ENCODE assay signal across 10 mouse cellular contexts in the genomic region with DNA sequence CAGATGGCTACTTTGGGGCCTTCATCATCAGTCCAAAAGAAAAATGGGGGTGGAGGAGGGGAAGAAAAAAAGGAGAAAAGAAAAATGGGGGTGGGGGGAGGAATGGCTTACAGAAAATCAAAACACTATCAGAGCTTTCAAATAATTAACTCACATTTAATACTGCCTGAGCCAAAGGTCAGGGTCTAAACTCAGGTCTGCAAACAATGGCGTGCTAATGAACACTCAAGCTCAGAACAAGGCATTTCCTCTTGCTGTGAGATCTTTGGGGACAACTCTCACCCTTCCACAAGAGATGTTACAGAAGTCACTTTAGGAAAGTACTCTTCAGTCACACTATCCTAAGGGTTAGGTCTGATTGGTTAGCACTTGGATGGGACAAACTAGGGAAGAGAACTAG. TPM values are rescaled to one million over a fixed set of nuclear protein-coding genes. Genes with fewer than 3 reads are reported as not detected.
A peak's percentile ranks its signal among the peaks of the same experiment; 100 is the strongest.
DNase-seq lines count a peak whose midpoint lies in the region; ATAC-seq and TF ChIP-seq lines count a peak whose summit lies in the region.
"Had no signal": no experiment of that assay in that cellular context is flagged by ENCODE, and none has a peak within 500 bp of the region (broad histone marks: within the 10 kb centered on the region; RNA-seq: fewer than 3 reads in every experiment).

No protein-coding gene starts in this region.

- no peak for ATAC-seq in heart, embryonic 12.5 days (ENCODE audit: insufficient number of reproducible peaks, low FRiP score)
- no peak for ATAC-seq in lung, embryonic 16.5 days (ENCODE audit: low read depth)
- ATAC-seq in stomach, embryonic 15.5 days (ENCODE audit: insufficient read depth, low FRiP score, low read depth) = no peak

- H3K27me3 ChIP-seq in heart, embryonic 12.5 days (replicated peaks) = no peaks in the 10 kb centered on the region
- no peaks in the 10 kb centered on the region for H3K27me3 ChIP-seq in lung, embryonic 16.5 days (ENCODE audit: control insufficient read depth, insufficient read depth, low read depth, low read length)
- H3K27me3 ChIP-seq in limb, embryonic 10.5 days (ENCODE audit: low read depth, poor library complexity, severe bottlenecking) = no peaks in the 10 kb centered on the region
- no peaks in the 10 kb centered on the region for H3K27me3 ChIP-seq in stomach, embryonic 15.5 days (replicated peaks)

- WGBS in heart, embryonic 12.5 days = 57% methylated on average over 1 of the region's 1 CpGs
- WGBS in lung, embryonic 16.5 days = 29% methylated on average over 1 of the region's 1 CpGs
- 30% methylated on average over 1 of the region's 1 CpGs for WGBS in lung, adult 2 months
- 49% methylated on average over 1 of the region's 1 CpGs for WGBS in limb, embryonic 10.5 days
- 47% methylated on average over 1 of the region's 1 CpGs for WGBS in stomach, embryonic 15.5 days

- TF ChIP-seq CTCF in lung, adult 2 months (IDR thresholded peaks at IDR 0.05; ENCODE audit: insufficient read depth, low read length) = no peak

- no peak for DNase-seq in heart, postnatal 36 days
- DNase-seq in lung, adult 2 months = no peak
- no peak for DNase-seq in limb, embryonic 10.5 days (ENCODE audit: low spot score)
- DNase-seq in spleen, postnatal 36 days (ENCODE audit: low spot score in 2 of 2) = no peak
- DNase-seq in testis, postnatal 14 days (ENCODE audit: low spot score) = no peak
- DNase-seq: adrenal gland, adult 2 months; cerebellum, postnatal 10 days had no signal

- intact Hi-C loops in heart, postnatal 36 days (cut with DNase I) = no loop called here

- peak overlapping the region; percentile 99 for H3K4me2 ChIP-seq in heart, embryonic 12.5 days
- peak overlapping the region; percentile 93 for H3K4me2 ChIP-seq in lung, embryonic 16.5 days (ENCODE audit: low read depth, low read length)
- peak overlapping the region; percentile 69 for H3K4me2 ChIP-seq in stomach, embryonic 15.5 days

- H3K9ac ChIP-seq in heart, embryonic 12.5 days = peak overlapping the region; percentile 95; the same call in 1 of the 2 replicates
- H3K9ac ChIP-seq in lung, embryonic 16.5 days (ENCODE audit: low read length) = no peak overlapping the region
- H3K9ac ChIP-seq in stomach, embryonic 15.5 days = no peak overlapping the region

- TF ChIP-seq POLR2A in lung, adult 2 months (IDR thresholded peaks at IDR 0.05; ENCODE audit: borderline replicate concordance, extremely low read depth, low read depth, low read length) = no peak

- peak overlapping the region; percentile 85 for H3K27ac ChIP-seq in heart, embryonic 12.5 days (ENCODE audit: poor library complexity, severe bottlenecking)
- peak overlapping the region; percentile 88 for H3K27ac ChIP-seq in lung, embryonic 16.5 days (ENCODE audit: low read length)
- peak overlapping the region; percentile 19; the same call in 1 of the 2 replicates for H3K27ac ChIP-seq in limb, embryonic 10.5 days
- peak overlapping the region; percentile 88 for H3K27ac ChIP-seq in stomach, embryonic 15.5 days

- peaks cover 66% of the 10 kb centered on the region for H3K4me1 ChIP-seq in heart, embryonic 12.5 days (replicated peaks)
- H3K4me1 ChIP-seq in lung, embryonic 16.5 days (replicated peaks; ENCODE audit: control insufficient read depth, insufficient read depth, low read length) = peaks cover 72% of the 10 kb centered on the region
- H3K4me1 ChIP-seq in lung, adult 2 months (ENCODE audit: control insufficient read depth, insufficient read depth, low read length) = peaks cover 38% of the 10 kb centered on the region
- peaks cover 65% of the 10 kb centered on the region for H3K4me1 ChIP-seq in limb, embryonic 10.5 days
- peaks cover 59% of the 10 kb centered on the region for H3K4me1 ChIP-seq in stomach, embryonic 15.5 days

- peak overlapping the region; percentile 79; the same call in 1 of the 2 replicates for H3K4me3 ChIP-seq in heart, embryonic 12.5 days
- no peak overlapping the region; the same call in 1 of the 2 replicates for H3K4me3 ChIP-seq in lung, embryonic 16.5 days (ENCODE audit: low read length)
- no peak overlapping the region for H3K4me3 ChIP-seq in lung, adult 2 months (replicated peaks; ENCODE audit: extremely low read depth, low read depth, low read length)
- peak overlapping the region; percentile 98; the same call in 1 of the 2 replicates for H3K4me3 ChIP-seq in limb, embryonic 10.5 days
- peak overlapping the region; percentile 82 for H3K4me3 ChIP-seq in stomach, embryonic 15.5 days (replicated peaks)

- no peaks in the 10 kb centered on the region for H3K9me3 ChIP-seq in heart, embryonic 12.5 days (replicated peaks)
- H3K9me3 ChIP-seq in lung, embryonic 16.5 days (ENCODE audit: control insufficient read depth, low read length) = no peaks in the 10 kb centered on the region
- no peaks in the 10 kb centered on the region for H3K9me3 ChIP-seq in limb, embryonic 10.5 days (replicated peaks)
- no peaks in the 10 kb centered on the region for H3K9me3 ChIP-seq in stomach, embryonic 15.5 days

- H3K36me3 ChIP-seq in heart, embryonic 12.5 days = peaks cover 8% of the 10 kb centered on the region; the same call in 1 of the 2 replicates
- H3K36me3 ChIP-seq in lung, embryonic 16.5 days (ENCODE audit: control insufficient read depth, insufficient read depth, low read length) = 0 out of 2 replicates have a peak, but pooled peaks cover 2% of the 10 kb centered on the region
- H3K36me3 ChIP-seq in limb, embryonic 10.5 days = peaks cover 30% of the 10 kb centered on the region
- no peaks in the 10 kb centered on the region for H3K36me3 ChIP-seq in stomach, embryonic 15.5 days

RNA-seq across cellular contexts. Expression of a gene that starts 3.4 kb away (rescaled TPM):
- polyA plus RNA-seq in heart, embryonic 12.5 days (2016; fragmentation: Nextera tagmentation; extraction: Ambion mirVana) = 317 and 318 TPM in 2 replicates
- total RNA-seq in heart, postnatal 36 days (2021) = 10 to 100 TPM; 69.4 to 81.8 TPM
- polyA plus RNA-seq in lung, embryonic 16.5 days (2015; fragmentation: Nextera tagmentation; extraction: Ambion mirVana) = 313 and 319 TPM in 2 replicates
- polyA plus RNA-seq in lung, adult 2 months (2012; rRNA removed) = 314 and 324 TPM in 2 replicates
- polyA plus RNA-seq in limb, embryonic 10.5 days (2016; fragmentation: Nextera tagmentation; extraction: Ambion mirVana) = 253 and 285 TPM in 2 replicates
- 319 and 341 TPM in 2 replicates for polyA plus RNA-seq in stomach, embryonic 15.5 days (2015; fragmentation: Nextera tagmentation; extraction: Ambion mirVana)

RNA-seq across cellular contexts. Expression of a gene that starts 22.9 kb away (rescaled TPM):
- 254 and 255 TPM in 2 replicates for polyA plus RNA-seq in heart, embryonic 12.5 days (2016; fragmentation: Nextera tagmentation; extraction: Ambion mirVana)
- 100 to 1,000 TPM; 159 to 163 TPM for total RNA-seq in heart, postnatal 36 days (2021)
- 366 and 367 TPM in 2 replicates for polyA plus RNA-seq in lung, embryonic 16.5 days (2015; fragmentation: Nextera tagmentation; extraction: Ambion mirVana)
- 175 and 234 TPM in 2 replicates for polyA plus RNA-seq in lung, adult 2 months (2012; rRNA removed)
- polyA plus RNA-seq in limb, embryonic 10.5 days (2016; fragmentation: Nextera tagmentation; extraction: Ambion mirVana) = 446 and 467 TPM in 2 replicates
- polyA plus RNA-seq in stomach, embryonic 15.5 days (2015; fragmentation: Nextera tagmentation; extraction: Ambion mirVana) = 370 and 373 TPM in 2 replicates

RNA-seq across cellular contexts. Expression of a gene that starts 23.1 kb away (rescaled TPM):
- polyA plus RNA-seq in heart, embryonic 12.5 days (2016; fragmentation: Nextera tagmentation; extraction: Ambion mirVana) = 5.8 and 6.5 TPM in 2 replicates
- total RNA-seq in heart, postnatal 36 days (2021) = under 1 TPM; 0.61 to 0.81 TPM
- polyA plus RNA-seq in lung, embryonic 16.5 days (2015; fragmentation: Nextera tagmentation; extraction: Ambion mirVana) = 8.9 and 10.7 TPM in 2 replicates
- polyA plus RNA-seq in lung, adult 2 months (2012; rRNA removed) = 16.7 and 17.0 TPM in 2 replicates
- 18.9 and 19.4 TPM in 2 replicates for polyA plus RNA-seq in limb, embryonic 10.5 days (2016; fragmentation: Nextera tagmentation; extraction: Ambion mirVana)
- polyA plus RNA-seq in stomach, embryonic 15.5 days (2015; fragmentation: Nextera tagmentation; extraction: Ambion mirVana) = 7.8 and 9.3 TPM in 2 replicates

Comparison
In these comparisons a context has a peak if more than half of its experiments do, and no peak if none do; other contexts are left out.
1. H3K27ac ChIP-seq: peak in every context shown above with its lines; median percentile 88 in lung, embryonic 16.5 days; 88 in stomach, embryonic 15.5 days; 85 in heart, embryonic 12.5 days; 19 in limb, embryonic 10.5 days.
2. H3K4me3 ChIP-seq: peak in heart, embryonic 12.5 days (single experiment), limb, embryonic 10.5 days (single experiment) and stomach, embryonic 15.5 days (single experiment); none in lung, embryonic 16.5 days (single experiment) and lung, adult 2 months (single experiment).
3. Peak in every context shown above with its lines, with median percentiles within 50 percentile points of each other: H3K4me2 ChIP-seq.